28 mouse cellular contexts compared by ENCODE assay signal in the genomic region with DNA sequence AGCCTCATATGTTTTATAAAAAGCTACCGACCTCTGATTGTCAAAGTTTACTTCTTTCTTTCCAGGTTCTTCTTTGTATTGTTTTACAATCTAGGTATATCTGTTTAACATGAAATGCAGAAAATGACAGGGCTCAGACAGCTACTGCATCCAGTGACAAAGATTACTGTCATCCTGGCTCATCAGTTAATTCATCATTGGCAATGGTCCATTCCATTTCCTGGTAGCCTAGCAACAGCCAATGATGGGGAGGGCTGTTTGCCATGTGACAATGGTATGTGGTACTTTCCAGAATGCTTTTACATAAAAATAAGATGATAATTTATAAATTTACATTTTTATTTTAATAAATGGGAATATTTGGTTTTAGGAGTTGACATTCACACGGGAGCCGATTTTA.
DNase-seq lines count a peak whose midpoint lies in the region; ATAC-seq and TF ChIP-seq lines count a peak whose summit lies in the region.
"Had no signal": no experiment of that assay in that cellular context is flagged by ENCODE, and none has a peak within 500 bp of the region (broad histone marks: within the 10 kb centered on the region; RNA-seq: fewer than 3 reads in every experiment).

No protein-coding gene starts in this region.

- no peaks in the 10 kb centered on the region for H3K27me3 ChIP-seq in hindbrain, embryonic 11.5 days (ENCODE audit: control insufficient read depth, insufficient read depth, low read length)
- H3K27me3 ChIP-seq in hindbrain, embryonic 10.5 days (ENCODE audit: insufficient read depth, poor library complexity, severe bottlenecking), result no peaks in the 10 kb centered on the region
- no peaks in the 10 kb centered on the region for H3K27me3 ChIP-seq in hindbrain, embryonic 14.5 days (ENCODE audit: control insufficient read depth, insufficient read depth, low read length)
- H3K27me3 ChIP-seq: CH12.LX; heart, embryonic 15.5 days; limb, embryonic 13.5 days; lung, embryonic 15.5 days had no signal

- no peak overlapping the region for H3K4me2 ChIP-seq in hindbrain, embryonic 11.5 days (replicated peaks; ENCODE audit: low read depth, low read length)
- no peak overlapping the region for H3K4me2 ChIP-seq in hindbrain, embryonic 14.5 days (replicated peaks)
- H3K4me2 ChIP-seq: heart, embryonic 15.5 days; limb, embryonic 13.5 days; liver, embryonic 11.5 days; lung, embryonic 15.5 days had no signal

- no peak overlapping the region for H3K4me3 ChIP-seq in hindbrain, embryonic 11.5 days (ENCODE audit: low read depth, low read length)
- H3K4me3 ChIP-seq in hindbrain, embryonic 10.5 days, result no peak overlapping the region
- H3K4me3 ChIP-seq in hindbrain, embryonic 14.5 days (replicated peaks; ENCODE audit: low read length), result no peak overlapping the region
- H3K4me3 ChIP-seq: erythroblast, embryonic 14.5 days; heart, embryonic 10.5 days; heart, embryonic 15.5 days; limb, embryonic 13.5 days; lung, embryonic 15.5 days had no signal

- TF ChIP-seq POLR2A in brain, embryonic 14.5 days (IDR thresholded peaks at IDR 0.05; ENCODE audit: borderline replicate concordance, extremely low read depth, insufficient read depth, insufficient read length, poor library complexity, severe bottlenecking), result no peak

- no peaks in the 10 kb centered on the region for H3K36me3 ChIP-seq in hindbrain, embryonic 11.5 days (ENCODE audit: control insufficient read depth, insufficient read depth, low read length)
- no peaks in the 10 kb centered on the region for H3K36me3 ChIP-seq in hindbrain, embryonic 10.5 days
- no peaks in the 10 kb centered on the region for H3K36me3 ChIP-seq in hindbrain, embryonic 14.5 days (replicated peaks; ENCODE audit: control insufficient read depth, insufficient read depth)
- H3K36me3 ChIP-seq: heart, embryonic 10.5 days; heart, embryonic 15.5 days; limb, embryonic 13.5 days; lung, embryonic 15.5 days had no signal

- H3K4me1 ChIP-seq in hindbrain, embryonic 11.5 days (replicated peaks; ENCODE audit: control insufficient read depth, insufficient read depth, low read length), result no peaks in the 10 kb centered on the region
- H3K4me1 ChIP-seq in hindbrain, embryonic 10.5 days (replicated peaks), result no peaks in the 10 kb centered on the region
- H3K4me1 ChIP-seq in hindbrain, embryonic 14.5 days (replicated peaks; ENCODE audit: control insufficient read depth, insufficient read depth, low read length), result no peaks in the 10 kb centered on the region
- H3K4me1 ChIP-seq: heart, embryonic 10.5 days; heart, embryonic 15.5 days; limb, embryonic 13.5 days; lung, embryonic 15.5 days had no signal

- no peaks in the 10 kb centered on the region for H3K9me3 ChIP-seq in hindbrain, embryonic 11.5 days (ENCODE audit: control insufficient read depth, low read length)
- no peaks in the 10 kb centered on the region for H3K9me3 ChIP-seq in hindbrain, embryonic 10.5 days
- no peaks in the 10 kb centered on the region for H3K9me3 ChIP-seq in hindbrain, embryonic 14.5 days (ENCODE audit: control insufficient read depth, low read length)
- H3K9me3 ChIP-seq: heart, embryonic 10.5 days; heart, embryonic 15.5 days; limb, embryonic 13.5 days; lung, embryonic 15.5 days had no signal

- 80% methylated on average over 3 of the region's 3 CpGs for WGBS in hindbrain, embryonic 11.5 days
- 82% methylated on average over 3 of the region's 3 CpGs for WGBS in hindbrain, embryonic 10.5 days
- WGBS in hindbrain, embryonic 14.5 days, result 64% methylated on average over 3 of the region's 3 CpGs

- ATAC-seq in hindbrain, embryonic 11.5 days (ENCODE audit: low FRiP score), result 0 out of 2 replicates have a peak, but pooled peaks have one; percentile 72
- peak; percentile 57; the same call in 1 of the 2 replicates for ATAC-seq in hindbrain, embryonic 14.5 days (ENCODE audit: low FRiP score)
- ATAC-seq: activated CD4-positive, CD25-positive, alpha-beta regulatory T cell, adult 4 months; intestine, postnatal 0 days had no signal

- DNase-seq in cerebellum, postnatal 10 days, result peak; percentile 60 to 70
- DNase-seq in cerebellum, postnatal 25 days, result no peak
- DNase-seq in hindbrain, embryonic 11.5 days (ENCODE audit: low spot score), result peak; percentile 27
- no peak for DNase-seq in hindbrain, embryonic 10.5 days (ENCODE audit: low spot score)
- peak; percentile 71 for DNase-seq in brain, embryonic 14.5 days (ENCODE audit: low read depth)
- peak; percentile 39 for DNase-seq in hindbrain, embryonic 14.5 days (ENCODE audit: low spot score)
- DNase-seq in testis, postnatal 14 days (ENCODE audit: low spot score), result no peak
- DNase-seq in spleen, postnatal 4 days (ENCODE audit: low spot score in 2 of 2), result no peak
- DNase-seq: adrenal gland, adult 8-10 months; cerebellum, adult 8-10 months; gastrocnemius, postnatal 14 days; heart, adult 11 months; kidney, adult 9 months; kidney, postnatal 10 days; lung, postnatal 36 days; retina, postnatal 1 day; right cerebral cortex, postnatal 25 days; thymus, adult 18-20 months; thymus, postnatal 25 days had no signal

- TF ChIP-seq CTCF in brain, embryonic 14.5 days (IDR thresholded peaks at IDR 0.05; ENCODE audit: borderline replicate concordance, extremely low read depth, insufficient read depth, insufficient read length), result no peak

- no peak overlapping the region for H3K9ac ChIP-seq in hindbrain, embryonic 11.5 days (ENCODE audit: low read depth, low read length)
- H3K9ac ChIP-seq in hindbrain, embryonic 14.5 days, result no peak overlapping the region
- H3K9ac ChIP-seq: heart, embryonic 15.5 days; limb, embryonic 13.5 days; lung, embryonic 15.5 days had no signal

- no peak overlapping the region for H3K27ac ChIP-seq in hindbrain, embryonic 11.5 days (ENCODE audit: low read depth, low read length)
- H3K27ac ChIP-seq in hindbrain, embryonic 10.5 days, result no peak overlapping the region
- 0 out of 2 replicates have a peak overlapping the region, but pooled peaks have one; percentile 11 for H3K27ac ChIP-seq in hindbrain, embryonic 14.5 days
- H3K27ac ChIP-seq: heart, embryonic 10.5 days; heart, embryonic 15.5 days; limb, embryonic 13.5 days; lung, embryonic 15.5 days had no signal

Comparison
In these comparisons a context has a peak if more than half of its experiments do, and no peak if none do; other contexts are left out.
1. DNase-seq: peak in cerebellum, postnatal 10 days (2 of 2), hindbrain, embryonic 11.5 days (single experiment), brain, embryonic 14.5 days (single experiment) and hindbrain, embryonic 14.5 days (single experiment); none in cerebellum, postnatal 25 days (0 of 2), hindbrain, embryonic 10.5 days (single experiment), testis, postnatal 14 days (single experiment) and spleen, postnatal 4 days (0 of 2).